Mouse (Mus musculus): ENCODE measurements around the gene Ren1. TPM values are rescaled to one million over a fixed set of nuclear protein-coding genes. Genes with fewer than 3 reads are reported as not detected.

The Ren1 gene
- polyA plus RNA-seq, 1 experiment, result not detected

DNA sequence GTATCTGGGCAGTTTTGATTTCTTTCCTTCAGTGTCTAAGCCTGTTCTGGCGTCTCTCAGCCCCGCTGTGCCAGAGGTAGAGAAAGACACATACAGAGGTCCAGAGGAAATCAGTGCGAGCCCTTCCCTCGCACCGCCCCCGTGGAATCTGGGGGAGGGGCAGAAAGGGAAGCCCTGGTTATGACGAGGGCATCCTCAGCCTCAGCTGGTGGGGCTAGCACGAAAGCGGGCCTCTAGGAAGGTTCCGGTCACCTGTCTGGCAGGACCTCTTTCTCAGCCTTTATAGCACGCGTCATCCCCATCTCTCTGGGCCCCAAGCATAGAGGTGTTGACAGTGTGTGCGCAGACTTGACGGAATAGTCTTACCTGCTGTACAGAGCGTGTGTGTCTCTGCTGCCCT, 5.6 kb downstream of the Ren1 start:
- Histone ChIP-seq H3K27ac (ENCODE audit: insufficient read depth, low read depth, low read length) (no peak overlapping the region), H3K4me1 (ENCODE audit: control insufficient read depth, insufficient read depth, low read length) (no peaks in the 10 kb centered on the region), H3K4me3 (ENCODE audit: insufficient read depth, low read length) (no peak overlapping the region)
- TF ChIP-seq CTCF (IDR thresholded peaks at IDR 0.05; ENCODE audit: low read depth, low read length) (no peak), POLR2A (IDR thresholded peaks at IDR 0.05; ENCODE audit: borderline replicate concordance, low read depth, low read length) (no peak)

DNA sequence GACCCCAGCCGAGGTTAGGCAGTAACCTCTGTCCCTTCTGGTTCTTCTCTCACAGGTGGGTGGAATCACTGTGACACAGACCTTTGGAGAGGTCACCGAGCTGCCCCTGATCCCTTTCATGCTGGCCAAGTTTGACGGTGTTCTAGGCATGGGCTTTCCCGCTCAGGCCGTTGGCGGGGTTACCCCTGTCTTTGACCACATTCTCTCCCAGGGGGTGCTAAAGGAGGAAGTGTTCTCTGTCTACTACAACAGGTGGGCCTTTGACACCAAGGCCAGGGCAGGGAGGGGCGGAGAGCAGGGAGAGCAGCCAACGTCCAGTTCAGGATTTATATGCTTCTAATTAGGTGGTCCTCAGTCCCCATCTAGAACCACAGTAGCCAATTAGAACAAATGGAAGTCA, 6.0 kb downstream of the Ren1 start:
- H3K4me3 ChIP-seq (ENCODE audit: insufficient read depth, low read length), result no peak overlapping the region
- H3K4me1 ChIP-seq (ENCODE audit: control insufficient read depth, insufficient read depth, low read length), result no peaks in the 10 kb centered on the region
- no peak for TF ChIP-seq CTCF (IDR thresholded peaks at IDR 0.05; ENCODE audit: low read depth, low read length)
- no peak for TF ChIP-seq POLR2A (IDR thresholded peaks at IDR 0.05; ENCODE audit: borderline replicate concordance, low read depth, low read length)
- H3K27ac ChIP-seq (ENCODE audit: insufficient read depth, low read depth, low read length), result no peak overlapping the region

DNA sequence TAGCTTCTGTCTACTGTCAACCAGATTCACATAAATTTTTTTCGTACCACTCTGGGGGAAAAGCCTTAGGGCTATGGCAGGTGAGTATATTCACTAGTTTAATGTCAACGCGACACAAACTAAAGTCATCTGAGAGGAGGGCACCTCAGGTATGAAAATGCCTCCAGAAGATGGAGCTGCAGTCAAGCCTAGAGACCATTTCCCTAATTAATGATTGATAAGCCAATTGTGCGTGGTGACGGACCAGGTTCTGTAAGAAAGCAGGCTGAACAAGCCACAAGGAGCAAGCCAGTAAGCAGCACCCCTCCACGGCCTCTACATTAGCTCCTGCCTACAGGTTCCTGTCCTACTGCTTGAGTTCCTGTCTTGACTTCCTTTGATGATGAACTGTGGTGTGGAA, 10.7 kb downstream of the Ren1 start:
- Histone ChIP-seq H3K4me1 (ENCODE audit: control insufficient read depth, insufficient read depth, low read length) (no peaks in the 10 kb centered on the region), H3K4me3 (ENCODE audit: insufficient read depth, low read length) (no peak overlapping the region), H3K27ac (ENCODE audit: insufficient read depth, low read depth, low read length) (no peak overlapping the region)
- TF ChIP-seq POLR2A (IDR thresholded peaks at IDR 0.05; ENCODE audit: borderline replicate concordance, low read depth, low read length) (no peak), CTCF (IDR thresholded peaks at IDR 0.05; ENCODE audit: low read depth, low read length) (no peak)

DNA sequence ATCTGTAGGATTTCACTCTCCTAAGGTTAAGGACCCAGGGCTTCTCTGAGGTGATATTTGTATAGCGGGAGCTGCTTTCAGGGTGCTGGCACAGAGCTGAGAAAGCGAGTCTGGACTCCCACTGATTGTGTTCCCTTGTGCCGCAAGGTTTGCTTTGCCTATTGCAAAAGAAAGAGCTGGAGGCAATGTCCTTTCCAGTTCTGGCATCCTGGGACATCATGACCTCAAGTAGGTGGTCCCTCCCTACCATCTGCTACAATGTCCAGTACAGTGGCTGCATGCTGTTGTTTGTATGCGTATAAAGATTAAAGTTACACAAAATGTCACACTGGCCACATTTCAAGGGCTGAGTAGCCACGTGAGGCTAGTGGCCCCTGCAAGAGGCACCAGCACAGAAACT, 11.8 kb downstream of the Ren1 start:
- Histone ChIP-seq H3K4me1 (ENCODE audit: control insufficient read depth, insufficient read depth, low read length) (no peaks in the 10 kb centered on the region), H3K27ac (ENCODE audit: insufficient read depth, low read depth, low read length) (no peak overlapping the region), H3K4me3 (ENCODE audit: insufficient read depth, low read length) (no peak overlapping the region)
- no peak for TF ChIP-seq POLR2A (IDR thresholded peaks at IDR 0.05; ENCODE audit: borderline replicate concordance, low read depth, low read length)
- no peak for TF ChIP-seq CTCF (IDR thresholded peaks at IDR 0.05; ENCODE audit: low read depth, low read length)

DNA sequence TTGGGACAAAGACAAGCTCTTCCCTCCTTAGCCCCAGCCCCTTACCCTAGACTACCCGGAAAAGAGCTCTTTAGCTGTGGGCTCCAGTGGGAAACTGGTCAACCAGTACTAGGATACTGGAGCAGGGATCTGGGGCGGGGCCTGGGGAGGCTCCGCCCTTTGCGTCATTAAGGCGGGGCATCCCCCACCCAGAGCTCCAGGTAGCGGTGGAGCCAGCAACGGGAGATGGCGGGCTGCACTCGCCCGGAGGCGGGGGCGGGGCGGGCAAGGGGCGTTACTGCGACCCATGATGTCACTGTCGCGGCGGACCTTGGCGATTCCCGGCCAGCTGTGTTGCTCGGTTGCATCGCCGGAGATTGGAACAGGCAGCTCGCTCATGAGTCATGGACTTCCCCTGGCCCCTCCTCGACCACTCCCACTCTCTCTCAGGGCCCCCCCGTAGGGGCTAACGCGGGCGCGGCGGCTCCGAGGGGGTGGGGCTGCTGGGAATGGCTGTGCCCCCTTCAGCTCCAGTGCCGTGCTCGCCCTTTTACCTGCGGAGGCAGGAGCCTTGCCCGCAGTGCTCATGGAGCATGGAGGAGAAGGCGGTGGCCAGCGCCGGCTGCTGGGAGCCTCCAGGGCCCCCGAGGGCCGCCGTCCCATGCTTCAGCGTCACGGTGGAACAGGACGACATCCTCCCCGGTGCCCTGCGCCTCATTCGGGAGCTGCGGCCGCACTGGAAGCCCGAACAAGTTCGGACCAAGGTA, 13.1 kb downstream of the Ren1 start, which contains the start of gene Etnk2:
Gene Etnk2, plus strand, starts transcription at position 297 of the 746 bp plus-strand sequence.
- Histone ChIP-seq H3K27ac (ENCODE audit: insufficient read depth, low read depth, low read length) (no peak within 1 kb of the TSS), H3K4me3 (ENCODE audit: insufficient read depth, low read length) (peak within 1 kb of the TSS; percentile 42)
- no peak for TF ChIP-seq POLR2A (IDR thresholded peaks at IDR 0.05; ENCODE audit: borderline replicate concordance, low read depth, low read length)
- TF ChIP-seq CTCF (IDR thresholded peaks at IDR 0.05; ENCODE audit: low read depth, low read length), result no peak

DNA sequence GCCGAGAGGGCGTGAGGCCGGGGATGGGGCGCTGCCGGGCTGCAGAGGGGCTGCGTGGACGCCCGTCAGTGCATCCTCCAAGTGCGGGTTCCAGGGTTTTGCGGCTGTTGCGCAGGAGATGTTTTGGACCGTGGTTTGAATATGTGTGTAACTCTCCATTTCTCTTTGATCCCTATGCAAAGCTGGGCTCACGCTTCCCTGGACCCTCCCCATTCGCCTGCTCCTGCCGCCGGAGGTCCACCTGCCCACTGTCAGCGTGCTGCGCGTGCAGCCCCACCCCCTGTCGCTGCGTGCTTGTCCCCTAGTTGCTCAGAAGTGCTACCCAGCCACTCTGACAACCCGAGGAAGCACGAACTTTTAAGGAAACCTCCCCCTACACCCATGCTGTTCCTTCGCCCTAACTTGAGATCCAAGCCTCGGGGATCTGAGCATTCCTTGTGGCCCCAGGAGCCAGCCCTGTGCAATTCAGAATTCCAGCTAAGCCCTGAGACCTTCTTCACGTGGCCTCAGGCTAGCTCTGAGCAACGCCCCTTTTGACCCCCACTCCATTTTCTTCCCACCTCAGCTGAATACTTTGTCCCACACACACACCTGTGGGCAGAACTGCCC, 13.8 kb downstream of the Ren1 start:
- Histone ChIP-seq H3K27ac (ENCODE audit: insufficient read depth, low read depth, low read length) (no peak overlapping the region), H3K4me1 (ENCODE audit: control insufficient read depth, insufficient read depth, low read length) (no peaks in the 10 kb centered on the region), H3K4me3 (ENCODE audit: insufficient read depth, low read length) (peak overlapping the region; percentile 42; the same call in 1 of the 2 replicates)
- no peak for TF ChIP-seq POLR2A (IDR thresholded peaks at IDR 0.05; ENCODE audit: borderline replicate concordance, low read depth, low read length)

More for the DNA sequence above, 13.1 kb downstream of the Ren1 start, which contains the start of gene Etnk2:
- H3K4me1 ChIP-seq (ENCODE audit: control insufficient read depth, insufficient read depth, low read length), result no peaks in the 10 kb centered on the region

DNA sequence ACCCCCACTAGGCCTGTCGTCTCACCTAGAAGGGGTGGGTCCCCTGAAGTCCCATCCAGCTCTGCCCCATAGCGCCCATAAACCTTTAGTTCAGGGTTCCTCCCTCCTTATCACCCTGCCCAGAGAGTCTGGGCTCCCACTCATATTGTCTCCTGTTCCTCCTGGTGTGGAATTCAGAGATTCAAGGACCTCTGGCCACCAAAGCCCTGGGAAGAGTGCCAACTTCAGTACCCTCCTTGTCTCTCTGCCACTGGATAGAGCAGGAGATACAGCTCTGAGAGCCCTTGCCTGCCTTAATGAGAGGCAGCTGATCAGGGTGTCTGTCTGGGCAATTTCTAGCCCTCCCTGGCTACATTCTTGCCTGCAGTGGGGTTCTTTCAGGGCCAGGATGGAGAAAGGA, 14.6 kb downstream of the Ren1 start:
- Histone ChIP-seq H3K4me1 (ENCODE audit: control insufficient read depth, insufficient read depth, low read length) (no peaks in the 10 kb centered on the region), H3K4me3 (ENCODE audit: insufficient read depth, low read length) (no peak overlapping the region), H3K27ac (ENCODE audit: insufficient read depth, low read depth, low read length) (no peak overlapping the region)
- TF ChIP-seq CTCF (IDR thresholded peaks at IDR 0.05; ENCODE audit: low read depth, low read length), result no peak
- no peak for TF ChIP-seq POLR2A (IDR thresholded peaks at IDR 0.05; ENCODE audit: borderline replicate concordance, low read depth, low read length)

DNA sequence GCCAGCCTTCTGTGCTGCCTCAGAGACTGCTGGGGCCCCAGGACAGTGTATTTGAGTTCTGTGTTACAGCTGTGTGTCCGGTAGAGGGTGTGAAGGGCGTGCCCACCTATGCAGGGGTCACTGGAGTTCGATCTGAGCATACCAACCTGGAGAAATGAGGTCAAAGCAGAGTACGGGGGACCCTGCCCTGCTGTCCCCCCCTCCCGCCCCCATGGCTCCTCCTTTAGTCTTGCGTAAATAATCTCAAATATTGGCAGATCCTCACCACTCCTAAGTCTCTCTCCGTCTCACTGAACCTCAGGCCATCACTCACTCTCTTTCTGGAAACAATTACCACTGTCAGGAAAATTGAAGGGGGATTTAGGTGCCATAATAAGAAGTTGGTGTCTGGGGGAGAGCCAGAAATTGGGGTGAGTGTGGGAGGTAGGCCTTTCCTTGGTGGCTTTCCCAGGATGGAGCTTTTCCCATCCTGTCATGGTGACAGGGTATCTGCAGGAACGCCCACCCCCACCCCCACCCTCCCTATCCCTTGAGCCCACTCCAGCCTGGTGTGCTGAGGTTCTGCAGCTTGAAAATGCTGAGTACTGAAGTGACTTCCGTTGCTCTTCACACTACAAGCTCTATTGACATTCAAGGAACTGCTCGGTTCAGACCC, 16.8 kb downstream of the Ren1 start:
- Histone ChIP-seq H3K27ac (ENCODE audit: insufficient read depth, low read depth, low read length) (no peak overlapping the region), H3K4me1 (ENCODE audit: control insufficient read depth, insufficient read depth, low read length) (no peaks in the 10 kb centered on the region), H3K4me3 (ENCODE audit: insufficient read depth, low read length) (no peak overlapping the region)
- TF ChIP-seq POLR2A (IDR thresholded peaks at IDR 0.05; ENCODE audit: borderline replicate concordance, low read depth, low read length), result no peak

DNA sequence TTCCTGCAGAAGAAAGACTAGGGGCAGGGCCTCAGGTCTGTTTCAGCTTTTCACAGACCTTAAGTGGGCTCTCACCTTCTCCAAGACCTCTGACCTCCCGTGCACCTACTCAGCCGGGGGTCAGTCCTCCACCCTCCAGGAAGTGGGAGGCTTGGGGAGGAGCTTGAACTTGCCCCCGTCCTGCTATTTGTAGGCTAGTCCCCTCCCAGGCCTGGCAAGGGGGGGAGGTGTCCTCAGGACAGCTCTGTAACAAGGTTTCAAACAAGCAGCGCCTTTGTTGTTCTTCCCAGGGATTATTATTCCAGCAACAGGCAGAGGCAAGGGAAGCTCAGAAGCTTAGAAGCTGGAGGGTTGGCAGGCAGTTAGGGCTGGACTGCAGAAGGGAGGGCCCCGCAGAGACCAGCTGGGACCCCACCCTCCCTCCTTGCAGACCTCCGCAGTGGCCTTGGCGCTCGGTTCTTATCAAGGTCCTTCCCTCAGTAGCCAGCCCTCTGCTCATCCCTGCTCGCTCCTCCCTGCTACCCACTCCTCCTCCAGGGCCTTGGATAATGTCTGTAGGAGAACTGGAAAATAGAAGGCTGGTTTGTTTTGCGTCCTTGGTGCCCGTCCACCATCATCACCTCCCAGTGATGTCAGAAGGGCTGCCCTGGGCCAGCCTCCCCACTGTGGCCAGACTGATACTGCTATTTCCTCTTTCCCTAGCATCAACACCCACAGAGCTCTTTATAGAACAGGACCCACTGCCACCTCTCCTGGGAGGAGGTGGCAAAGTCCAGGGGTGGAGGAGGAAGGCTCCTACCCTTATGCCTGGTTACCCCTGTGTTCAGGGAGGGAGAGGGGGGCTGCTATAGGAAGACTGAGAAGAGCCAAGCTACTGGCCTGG, 17.5 kb downstream of the Ren1 start:
- Histone ChIP-seq H3K4me1 (ENCODE audit: control insufficient read depth, insufficient read depth, low read length) (no peaks in the 10 kb centered on the region), H3K4me3 (ENCODE audit: insufficient read depth, low read length) (no peak overlapping the region), H3K27ac (ENCODE audit: insufficient read depth, low read depth, low read length) (no peak overlapping the region)
- TF ChIP-seq CTCF (IDR thresholded peaks at IDR 0.05; ENCODE audit: low read depth, low read length) (no peak), POLR2A (IDR thresholded peaks at IDR 0.05; ENCODE audit: borderline replicate concordance, low read depth, low read length) (no peak)
